In genomic region chr17:83647413-83647812, GRCm38 (mm10) we compare ENCODE assay signal across 24 mouse cellular contexts. TPM values are rescaled to one million over a fixed set of nuclear protein-coding genes. Genes with fewer than 3 reads are reported as not detected.
DNase-seq lines count a peak whose midpoint lies in the region; ATAC-seq and TF ChIP-seq lines count a peak whose summit lies in the region.
"Had no signal": no experiment of that assay in that cellular context is flagged by ENCODE, and none has a peak within 500 bp of the region (broad histone marks: within the 10 kb centered on the region; RNA-seq: fewer than 3 reads in every experiment).

No protein-coding gene starts in this region.

- ATAC-seq in intestine, embryonic 15.5 days, result peak; percentile 56; the same call in 1 of the 2 replicates
- ATAC-seq in intestine, postnatal 0 days, result no peak
- ATAC-seq in liver, embryonic 13.5 days (ENCODE audit: low read depth), result no peak
- ATAC-seq in liver, embryonic 11.5 days (replicated peaks; ENCODE audit: low FRiP score), result no peak
- peak; percentile 55 for ATAC-seq in intestine, embryonic 16.5 days
- ATAC-seq: forebrain, embryonic 13.5 days; forebrain, embryonic 15.5 days; Patski had no signal

- no peak overlapping the region for H3K4me2 ChIP-seq in intestine, embryonic 15.5 days (replicated peaks)
- no peak overlapping the region for H3K4me2 ChIP-seq in intestine, postnatal 0 days (replicated peaks; ENCODE audit: low read depth)
- H3K4me2 ChIP-seq in liver, embryonic 13.5 days, result no peak overlapping the region
- H3K4me2 ChIP-seq in liver, embryonic 11.5 days, result no peak overlapping the region
- no peak overlapping the region for H3K4me2 ChIP-seq in intestine, embryonic 16.5 days (ENCODE audit: low read depth, low read length)
- H3K4me2 ChIP-seq: embryonic facial prominence, embryonic 12.5 days; forebrain, embryonic 13.5 days; forebrain, embryonic 15.5 days had no signal

- peaks cover 2% of the 10 kb centered on the region; the same call in 1 of the 2 replicates for H3K4me1 ChIP-seq in intestine, embryonic 15.5 days (replicated peaks)
- no peaks in the 10 kb centered on the region for H3K4me1 ChIP-seq in intestine, postnatal 0 days (replicated peaks; ENCODE audit: control insufficient read depth, insufficient read depth, low read length)
- peaks cover 55% of the 10 kb centered on the region for H3K4me1 ChIP-seq in liver, embryonic 13.5 days (replicated peaks)
- H3K4me1 ChIP-seq in liver, embryonic 11.5 days (replicated peaks; ENCODE audit: control insufficient read depth, insufficient read depth, low read length), result peaks cover 29% of the 10 kb centered on the region
- H3K4me1 ChIP-seq in intestine, embryonic 16.5 days (ENCODE audit: control insufficient read depth, insufficient read depth, low read length), result peaks cover 8% of the 10 kb centered on the region; the same call in 1 of the 2 replicates
- H3K4me1 ChIP-seq: embryonic facial prominence, embryonic 12.5 days; forebrain, embryonic 13.5 days; forebrain, embryonic 15.5 days had no signal

- WGBS in intestine, embryonic 15.5 days, result 79% methylated on average over 7 of the region's 7 CpGs
- 52% methylated on average over 7 of the region's 7 CpGs for WGBS in intestine, postnatal 0 days
- 86% methylated on average over 7 of the region's 7 CpGs for WGBS in liver, embryonic 13.5 days (ENCODE audit: insufficient replicate concordance)
- WGBS in liver, embryonic 11.5 days, result 94% methylated on average over 7 of the region's 7 CpGs
- WGBS in intestine, embryonic 16.5 days, result 82% methylated on average over 7 of the region's 7 CpGs

- H3K27ac ChIP-seq in intestine, embryonic 15.5 days, result no peak overlapping the region
- H3K27ac ChIP-seq in intestine, postnatal 0 days (ENCODE audit: low read depth, low read length), result no peak overlapping the region
- peak overlapping the region; percentile 29 for H3K27ac ChIP-seq in liver, embryonic 13.5 days
- no peak overlapping the region for H3K27ac ChIP-seq in liver, embryonic 11.5 days (ENCODE audit: low read depth, low read length)
- no peak overlapping the region for H3K27ac ChIP-seq in intestine, embryonic 16.5 days (ENCODE audit: low read length)
- H3K27ac ChIP-seq: embryonic facial prominence, embryonic 10.5 days; embryonic facial prominence, embryonic 12.5 days; forebrain, embryonic 13.5 days; forebrain, embryonic 15.5 days had no signal

- TF ChIP-seq CTCF in intestine, postnatal 0 days (IDR thresholded peaks at IDR 0.05; ENCODE audit: low read depth), result no peak

- no peaks in the 10 kb centered on the region for H3K36me3 ChIP-seq in intestine, embryonic 15.5 days
- H3K36me3 ChIP-seq in intestine, postnatal 0 days (ENCODE audit: control insufficient read depth, insufficient read depth), result no peaks in the 10 kb centered on the region
- no peaks in the 10 kb centered on the region for H3K36me3 ChIP-seq in liver, embryonic 13.5 days
- H3K36me3 ChIP-seq in liver, embryonic 11.5 days (ENCODE audit: control insufficient read depth, insufficient read depth, low read length), result no peaks in the 10 kb centered on the region
- H3K36me3 ChIP-seq in intestine, embryonic 16.5 days (ENCODE audit: control insufficient read depth, insufficient read depth, low read length), result no peaks in the 10 kb centered on the region
- H3K36me3 ChIP-seq: embryonic facial prominence, embryonic 10.5 days; embryonic facial prominence, embryonic 12.5 days; forebrain, embryonic 15.5 days; G1E had no signal

- no peak overlapping the region for H3K4me3 ChIP-seq in intestine, embryonic 15.5 days (replicated peaks)
- H3K4me3 ChIP-seq in intestine, postnatal 0 days (ENCODE audit: low read depth, low read length), result no peak overlapping the region
- no peak overlapping the region for H3K4me3 ChIP-seq in liver, embryonic 13.5 days (replicated peaks)
- H3K4me3 ChIP-seq in liver, embryonic 11.5 days (ENCODE audit: low read depth, low read length), result no peak overlapping the region
- no peak overlapping the region for H3K4me3 ChIP-seq in intestine, embryonic 16.5 days (ENCODE audit: low read length)
- H3K4me3 ChIP-seq: embryonic facial prominence, embryonic 10.5 days; embryonic facial prominence, embryonic 12.5 days; forebrain, embryonic 13.5 days; forebrain, embryonic 15.5 days had no signal

- H3K9me3 ChIP-seq in intestine, embryonic 15.5 days, result no peaks in the 10 kb centered on the region
- H3K9me3 ChIP-seq in intestine, postnatal 0 days (ENCODE audit: control insufficient read depth), result no peaks in the 10 kb centered on the region
- H3K9me3 ChIP-seq in liver, embryonic 13.5 days (replicated peaks), result no peaks in the 10 kb centered on the region
- no peaks in the 10 kb centered on the region for H3K9me3 ChIP-seq in liver, embryonic 11.5 days (ENCODE audit: control insufficient read depth, low read length)
- no peaks in the 10 kb centered on the region for H3K9me3 ChIP-seq in intestine, embryonic 16.5 days (ENCODE audit: control insufficient read depth, low read length)
- H3K9me3 ChIP-seq: embryonic facial prominence, embryonic 10.5 days; embryonic facial prominence, embryonic 12.5 days; forebrain, embryonic 13.5 days; forebrain, embryonic 15.5 days; G1E had no signal

- no peak overlapping the region for H3K9ac ChIP-seq in intestine, embryonic 15.5 days
- H3K9ac ChIP-seq in intestine, postnatal 0 days (ENCODE audit: low read depth, low read length), result no peak overlapping the region
- H3K9ac ChIP-seq in liver, embryonic 13.5 days, result no peak overlapping the region
- no peak overlapping the region for H3K9ac ChIP-seq in liver, embryonic 11.5 days (ENCODE audit: low read depth, low read length)
- H3K9ac ChIP-seq in intestine, embryonic 16.5 days (ENCODE audit: low read depth, low read length), result no peak overlapping the region
- H3K9ac ChIP-seq: embryonic facial prominence, embryonic 12.5 days; forebrain, embryonic 13.5 days; forebrain, embryonic 15.5 days had no signal

- no peaks in the 10 kb centered on the region for H3K27me3 ChIP-seq in intestine, embryonic 15.5 days (replicated peaks)
- no peaks in the 10 kb centered on the region for H3K27me3 ChIP-seq in intestine, postnatal 0 days (replicated peaks; ENCODE audit: control insufficient read depth, insufficient read depth, low read length)
- H3K27me3 ChIP-seq in liver, embryonic 13.5 days, result no peaks in the 10 kb centered on the region
- no peaks in the 10 kb centered on the region for H3K27me3 ChIP-seq in liver, embryonic 11.5 days (replicated peaks; ENCODE audit: control insufficient read depth, insufficient read depth, low read length)
- no peaks in the 10 kb centered on the region for H3K27me3 ChIP-seq in intestine, embryonic 16.5 days (replicated peaks; ENCODE audit: control insufficient read depth, insufficient read depth, low read length)
- H3K27me3 ChIP-seq: CH12.LX; embryonic facial prominence, embryonic 12.5 days; forebrain, embryonic 13.5 days; forebrain, embryonic 15.5 days; Patski had no signal

- no peak for DNase-seq in liver, embryonic 13.5 days
- DNase-seq in liver, embryonic 11.5 days (ENCODE audit: low spot score), result no peak
- no peak for DNase-seq in left cerebral cortex, adult 18-20 months (ENCODE audit: low spot score in 2 of 2)
- DNase-seq: adrenal gland, adult 8-10 months; adrenal gland, postnatal 14 days; adrenal gland, postnatal 36 days; B cell, adult 2 months; cerebellum, adult 11-12 months; cerebellum, adult 2 months; cerebellum, adult 9-10 months; cerebellum, postnatal 10 days; cerebellum, postnatal 25 days had no signal

RNA-seq across cellular contexts. Expression of gene Kcng3, which starts 15.7 kb away (rescaled TPM):
- polyA plus RNA-seq in intestine, embryonic 15.5 days (2015; fragmentation: Nextera tagmentation; extraction: Ambion mirVana), result 0.05 TPM in 1 of 2 replicates, not detected in the other
- not detected in 2 replicates for polyA plus RNA-seq in intestine, postnatal 0 days (2015; fragmentation: Nextera tagmentation; extraction: Ambion mirVana)
- 0.03 TPM in 1 of 2 replicates, not detected in the other for polyA plus RNA-seq in liver, embryonic 13.5 days (2015; fragmentation: Nextera tagmentation; extraction: Ambion mirVana)
- polyA plus RNA-seq in liver, embryonic 11.5 days (2014; fragmentation: Nextera tagmentation; extraction: Ambion mirVana), result 0.19 TPM in 1 of 2 replicates, not detected in the other
- polyA plus RNA-seq in intestine, embryonic 16.5 days (2015; fragmentation: Nextera tagmentation; extraction: Ambion mirVana), result not detected in 2 replicates
- 10 to 100 TPM; 10.6 to 11.7 TPM for total RNA-seq in left cerebral cortex, adult 18-20 months (2021)
- total RNA-seq: CH12.LX had no signal
- polyA plus RNA-seq: embryonic facial prominence, embryonic 10.5 days; embryonic facial prominence, embryonic 12.5 days; embryonic facial prominence, embryonic 14.5 days; forebrain, embryonic 11.5 days; forebrain, embryonic 13.5 days; G1E; Patski had no signal

RNA-seq across cellular contexts. Expression of gene Mta3, which starts 58.5 kb away (rescaled TPM):
- 40.0 and 42.5 TPM in 2 replicates for polyA plus RNA-seq in intestine, embryonic 15.5 days (2015; fragmentation: Nextera tagmentation; extraction: Ambion mirVana)
- 29.8 and 30.2 TPM in 2 replicates for polyA plus RNA-seq in intestine, postnatal 0 days (2015; fragmentation: Nextera tagmentation; extraction: Ambion mirVana)
- polyA plus RNA-seq in liver, embryonic 13.5 days (2015; fragmentation: Nextera tagmentation; extraction: Ambion mirVana), result 44.1 and 50.4 TPM in 2 replicates
- polyA plus RNA-seq in liver, embryonic 11.5 days (2014; fragmentation: Nextera tagmentation; extraction: Ambion mirVana), result 63.0 and 67.2 TPM in 2 replicates
- polyA plus RNA-seq in intestine, embryonic 16.5 days (2015; fragmentation: Nextera tagmentation; extraction: Ambion mirVana), result 33.2 and 35.0 TPM in 2 replicates
- 100 to 1,000 TPM in 1 of 2 experiments, 10 to 100 TPM in 1; 96.4 to 102 TPM for total RNA-seq in left cerebral cortex, adult 18-20 months (2021)

Comparison
In these comparisons a context has a peak if more than half of its experiments do, and no peak if none do; other contexts are left out.
1. ATAC-seq: peak in intestine, embryonic 15.5 days (single experiment) and intestine, embryonic 16.5 days (single experiment); none in intestine, postnatal 0 days (single experiment), liver, embryonic 13.5 days (single experiment) and liver, embryonic 11.5 days (single experiment).